8 mouse cellular contexts compared by ENCODE assay signal in the genomic region with DNA sequence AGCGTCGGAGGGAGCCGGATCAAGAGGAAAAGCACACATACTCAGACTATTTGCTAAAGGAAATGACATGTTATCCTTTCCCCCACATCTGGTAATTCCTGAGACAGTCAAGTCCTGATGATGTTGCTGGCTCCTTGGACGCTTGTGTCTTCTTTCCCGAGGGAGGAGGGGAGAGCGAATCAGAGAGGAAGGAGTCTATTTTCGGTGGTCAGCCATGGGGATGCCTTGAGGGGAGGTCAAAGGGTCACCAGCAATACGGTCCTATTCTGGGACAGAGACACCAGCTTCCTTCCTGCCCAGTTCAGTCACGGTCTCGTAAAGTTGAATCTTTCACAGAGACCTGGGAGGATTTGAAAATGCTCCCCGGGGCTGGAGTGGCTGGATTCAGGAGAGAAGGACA.
A peak's percentile ranks its signal among the peaks of the same experiment; 100 is the strongest.
DNase-seq lines count a peak whose midpoint lies in the region; ATAC-seq and TF ChIP-seq lines count a peak whose summit lies in the region.

No protein-coding gene starts in this region.

- no peaks in the 10 kb centered on the region for H3K79me2 ChIP-seq in liver, adult 2 months (ENCODE audit: control insufficient read depth, insufficient read depth, low read length)

- peak overlapping the region; percentile 84 for H3K27ac ChIP-seq in liver, adult 2 months (replicated peaks; ENCODE audit: insufficient read depth, low read depth, low read length)
- H3K27ac ChIP-seq in heart, embryonic 13.5 days (replicated peaks) = peak overlapping the region; percentile 73
- peak overlapping the region; percentile 71; the same call in 1 of the 2 replicates for H3K27ac ChIP-seq in stomach, embryonic 14.5 days (ENCODE audit: low read length)

- no peak for TF ChIP-seq CTCF in liver, adult 2 months (IDR thresholded peaks at IDR 0.05; ENCODE audit: low read depth, low read length)

- no peak for TF ChIP-seq POLR2A in liver, adult 2 months (IDR thresholded peaks at IDR 0.05; ENCODE audit: extremely low read depth, insufficient read depth, low read length)

- no peak for ATAC-seq in heart, embryonic 13.5 days (ENCODE audit: extremely low read depth, insufficient number of reproducible peaks, low FRiP score, low TSS enrichment)
- no peak for ATAC-seq in stomach, embryonic 14.5 days (ENCODE audit: insufficient number of reproducible peaks, insufficient read depth, low FRiP score, low read depth)

- H3K4me1 ChIP-seq in liver, adult 2 months (ENCODE audit: control insufficient read depth, insufficient read depth, low read length) = 0 out of 2 replicates have a peak, but pooled peaks cover 4% of the 10 kb centered on the region
- peaks cover 19% of the 10 kb centered on the region for H3K4me1 ChIP-seq in heart, embryonic 13.5 days
- H3K4me1 ChIP-seq in stomach, embryonic 14.5 days (ENCODE audit: control insufficient read depth, insufficient read depth, low read length) = peaks cover 11% of the 10 kb centered on the region; the same call in 1 of the 2 replicates

- peak overlapping the region; percentile 5 for H3K4me2 ChIP-seq in heart, embryonic 13.5 days
- no peak overlapping the region for H3K4me2 ChIP-seq in stomach, embryonic 14.5 days (replicated peaks; ENCODE audit: low read depth, low read length)

- H3K9ac ChIP-seq in liver, adult 2 months (ENCODE audit: low read depth, low read length) = no peak overlapping the region
- no peak overlapping the region for H3K9ac ChIP-seq in heart, embryonic 13.5 days
- no peak overlapping the region for H3K9ac ChIP-seq in stomach, embryonic 14.5 days (replicated peaks; ENCODE audit: low read depth, low read length)

- H3K4me3 ChIP-seq in liver, adult 2 months (ENCODE audit: insufficient read depth, low read depth, low read length) = no peak overlapping the region
- H3K4me3 ChIP-seq in heart, embryonic 13.5 days = no peak overlapping the region
- no peak overlapping the region for H3K4me3 ChIP-seq in stomach, embryonic 14.5 days (ENCODE audit: low read depth, low read length)

- 71% methylated on average over 11 of the region's 11 CpGs for WGBS in liver, adult 2 months
- 41% methylated on average over 11 of the region's 11 CpGs for WGBS in heart, embryonic 13.5 days
- WGBS in stomach, embryonic 14.5 days = 61% methylated on average over 11 of the region's 11 CpGs

- no peaks in the 10 kb centered on the region for H3K9me3 ChIP-seq in heart, embryonic 13.5 days
- H3K9me3 ChIP-seq in stomach, embryonic 14.5 days (ENCODE audit: control insufficient read depth, low read depth, low read length) = no peaks in the 10 kb centered on the region

- H3K27me3 ChIP-seq in liver, adult 2 months (ENCODE audit: control insufficient read depth, insufficient read depth, low read length) = no peaks in the 10 kb centered on the region
- no peaks in the 10 kb centered on the region for H3K27me3 ChIP-seq in heart, embryonic 13.5 days (replicated peaks)
- H3K27me3 ChIP-seq in stomach, embryonic 14.5 days (ENCODE audit: control insufficient read depth, insufficient read depth, low read length) = no peaks in the 10 kb centered on the region

- DNase-seq in liver, adult 2 months (ENCODE audit: extremely low read depth, low read depth, low spot score) = no peak
- DNase-seq in liver = no peak
- peak; percentile 78 for DNase-seq in kidney, postnatal 14 days
- DNase-seq in thymus, postnatal 0 days (ENCODE audit: low spot score) = no peak
- DNase-seq in layer of hippocampus, postnatal 36 days = no peak
- no peak for DNase-seq in right cerebral cortex, adult 18-20 months

- no peaks in the 10 kb centered on the region for H3K36me3 ChIP-seq in liver, adult 2 months (ENCODE audit: control insufficient read depth, insufficient read depth, low read length)
- H3K36me3 ChIP-seq in heart, embryonic 13.5 days = no peaks in the 10 kb centered on the region
- H3K36me3 ChIP-seq in stomach, embryonic 14.5 days (ENCODE audit: control insufficient read depth, insufficient read depth, low read length) = no peaks in the 10 kb centered on the region
